Mouse (Mus musculus) G1E (cell line): ENCODE data around the gene Mapk12. TPM values are rescaled to one million over a fixed set of nuclear protein-coding genes. Genes with fewer than 3 reads are reported as not detected.
A peak's percentile ranks its signal among the peaks of the same experiment; 100 is the strongest.

Experiments
- ATAC-seq: 2 replicates; pipeline ENCODE4 v1.8.0; 2016; ENCODE audit warnings: mild to moderate bottlenecking; ENCODE audit not compliant: insufficient number of reproducible peaks, poor library complexity, low FRiP score, severe bottlenecking; ENCODE audit errors: extremely low read depth
- DNase-seq: peaks from one replicate; pipeline ENCODE4 v3.0.0; 2012; ENCODE audit warnings: low spot score
- H3K27me3 ChIP-seq: 2 replicates; pipeline ENCODE4 v1.6.1; 2012; ENCODE audit warnings: mild to moderate bottlenecking, low read length, inconsistent platforms; ENCODE audit not compliant: insufficient read depth
- H3K36me3 ChIP-seq: replicated peaks from 2 replicates; pipeline ENCODE3; 2012; ENCODE audit warnings: mild to moderate bottlenecking, inconsistent platforms
- H3K4me1 ChIP-seq: 2 replicates; pipeline ENCODE4 v1.6.1; 2012; ENCODE audit warnings: low read depth, low read length, inconsistent platforms, mixed read lengths; ENCODE audit not compliant: insufficient read depth
- H3K4me3 ChIP-seq: 2 replicates; pipeline ENCODE4 v1.5.1; 2012; ENCODE audit warnings: low read depth, mild to moderate bottlenecking, inconsistent platforms, low read length, moderate library complexity, mixed read lengths
- H3K9me3 ChIP-seq: replicated peaks from 2 replicates; pipeline ENCODE4 v1.6.1; 2012; ENCODE audit warnings: inconsistent platforms
- CTCF ChIP-seq: IDR thresholded peaks from 2 replicates; pipeline ENCODE4 v1.5.1; 2012; ENCODE audit warnings: low read depth, low read length, inconsistent platforms, mixed read lengths
- GATA1 ChIP-seq: IDR thresholded peaks from 2 replicates; pipeline ENCODE4 v1.6.1; 2012; ENCODE audit warnings: borderline replicate concordance, low read length, inconsistent platforms, mixed read lengths
- GATA2 ChIP-seq: IDR thresholded peaks from 2 replicates; pipeline ENCODE4 v1.6.1; 2012; ENCODE audit warnings: low read depth, low read length, inconsistent platforms, borderline replicate concordance
- POLR2AphosphoS5 ChIP-seq: IDR thresholded peaks from 2 replicates; pipeline ENCODE4 v1.6.1; 2012; ENCODE audit warnings: low read depth, low read length, inconsistent platforms; ENCODE audit not compliant: insufficient replicate concordance
- TAL1 ChIP-seq: conservative IDR thresholded peaks from 2 replicates; pipeline ENCODE4 v1.6.1; 2012; ENCODE audit warnings: low read depth, low read length, inconsistent platforms, mixed read lengths
- polyA plus RNA-seq: library from polyadenylated mRNA; stranded (reverse); fragments of >175 nt; gene quantifications from 2 replicates; pipeline ENCODE4 v1.2.3, GENCODE M21; 2012
- total RNA-seq, 2 experiments: library from RNA; stranded (forward) in 1 of 2; stranded (reverse) in 1 of 2; fragments of 200-1000 nt in 1 of 2; fragments of >200 nt in 1 of 2; fragmentation: Nextera tagmentation in 1 of 2; gene quantifications; 2 replicates each; pipeline ENCODE4 v1.2.3; 2014 to 2017

Mapk12 gene
- total and polyA plus RNA-seq, 3 experiments = 0.16 TPM; not detected in 2

- no peak for TF ChIP-seq POLR2AphosphoS5
- no peak for TF ChIP-seq GATA1
- TF ChIP-seq GATA2 = no peak
- peaks cover 54% of the 10 kb centered on the region for H3K36me3 ChIP-seq
- ATAC-seq = no peak
- H3K9me3 ChIP-seq = no peaks in the 10 kb centered on the region
- DNase-seq = no peak
- H3K27me3 ChIP-seq = no peaks in the 10 kb centered on the region
- H3K4me3 ChIP-seq = peak overlapping the region; percentile 78
- peaks cover 66% of the 10 kb centered on the region for H3K4me1 ChIP-seq
Measured at GRCm38 (mm10) chr15:89127364-89127940, 13.1 kb downstream of the Mapk12 start.

DNA sequence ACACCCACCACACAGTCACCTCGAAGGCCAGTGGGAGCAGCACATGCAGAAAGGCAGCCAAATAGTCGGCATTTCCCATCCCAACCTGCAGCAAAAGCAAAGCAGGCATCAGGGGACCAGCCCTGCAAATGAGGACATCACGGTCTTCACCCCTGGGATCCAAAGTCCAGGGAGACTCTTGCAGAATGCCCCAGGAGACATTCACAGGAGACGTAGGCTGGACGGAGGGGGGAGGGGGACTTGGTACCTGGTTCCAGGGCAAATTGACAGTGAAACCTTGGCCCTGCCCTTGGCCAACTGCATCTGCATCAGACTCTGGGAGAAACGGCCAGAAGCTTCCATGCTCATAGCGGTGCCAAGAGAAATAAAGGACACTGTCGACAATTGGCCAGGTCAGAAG, 13.9 kb downstream of the Mapk12 start:
- TF ChIP-seq POLR2AphosphoS5 (no peak), CTCF (no peak), TAL1 (no peak), GATA1 (no peak), GATA2 (no peak)
- ATAC-seq (no peak), DNase-seq (no peak)
- no peaks in the 10 kb centered on the region for H3K9me3 ChIP-seq
- H3K27me3 ChIP-seq = no peaks in the 10 kb centered on the region
- H3K36me3 ChIP-seq = peaks cover 55% of the 10 kb centered on the region
- H3K4me1 ChIP-seq = peaks cover 73% of the 10 kb centered on the region
- no peak overlapping the region for H3K4me3 ChIP-seq

- TF ChIP-seq GATA1 (no peak), TAL1 (no peak), CTCF (no peak), GATA2 (no peak), POLR2AphosphoS5 (no peak)
- H3K36me3 ChIP-seq = peaks cover 61% of the 10 kb centered on the region
- H3K4me1 ChIP-seq = peaks cover 74% of the 10 kb centered on the region
- DNase-seq = no peak
- H3K9me3 ChIP-seq = no peaks in the 10 kb centered on the region
- no peak overlapping the region for H3K4me3 ChIP-seq
- ATAC-seq = no peak
- H3K27me3 ChIP-seq = no peaks in the 10 kb centered on the region
Measured at GRCm38 (mm10) chr15:89125351-89125750, 15.2 kb downstream of the Mapk12 start.

DNA sequence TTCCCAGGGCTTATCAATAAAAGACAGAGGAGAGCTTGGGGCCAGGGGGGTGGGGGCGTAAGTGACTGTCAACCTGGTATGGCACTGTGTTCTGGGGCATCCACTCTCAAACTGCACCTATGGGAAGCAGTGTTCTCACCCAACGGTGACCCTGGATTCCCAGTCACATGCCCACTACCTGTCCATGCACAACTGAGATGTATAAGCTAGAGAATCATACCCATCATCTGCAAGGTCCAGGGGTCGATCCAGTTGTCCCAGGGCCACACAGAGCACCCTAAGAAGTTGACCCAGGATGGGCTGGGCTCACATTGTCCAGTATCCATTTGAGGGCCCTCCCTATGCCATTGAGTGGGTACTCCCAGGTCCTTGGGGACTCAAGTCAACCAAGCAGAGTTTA, 16.2 kb downstream of the Mapk12 start:
- ATAC-seq (no peak), DNase-seq (no peak)
- no peaks in the 10 kb centered on the region for H3K27me3 ChIP-seq
- peaks cover 72% of the 10 kb centered on the region for H3K36me3 ChIP-seq
- no peak for TF ChIP-seq CTCF
- no peak for TF ChIP-seq GATA2
- TF ChIP-seq TAL1 = no peak
- no peak for TF ChIP-seq POLR2AphosphoS5
- TF ChIP-seq GATA1 = no peak
- no peak overlapping the region for H3K4me3 ChIP-seq
- no peaks in the 10 kb centered on the region for H3K9me3 ChIP-seq
- peaks cover 79% of the 10 kb centered on the region for H3K4me1 ChIP-seq

GRCm38 (mm10) chr15:89123595-89123994, 16.9 kb downstream of the Mapk12 start:
- no peak for TF ChIP-seq GATA1
- TF ChIP-seq TAL1 = no peak
- no peak for TF ChIP-seq GATA2
- TF ChIP-seq POLR2AphosphoS5 = no peak
- no peak for TF ChIP-seq CTCF
- Histone ChIP-seq H3K4me1 (peaks cover 77% of the 10 kb centered on the region), H3K4me3 (peak overlapping the region; percentile 92; the same call in 1 of the 2 replicates)

GRCm38 (mm10) chr15:89122649-89123366, 17.7 kb downstream of the Mapk12 start, which contains the start of gene Tubgcp6:
Gene Tubgcp6 (minus strand): TSS chr15:89123112.
- Histone ChIP-seq H3K27me3 (no peaks in the 10 kb centered on the region), H3K9me3 (no peaks in the 10 kb centered on the region), H3K36me3 (peaks cover 86% of the 10 kb centered on the region), H3K4me3 (peak within 1 kb of the TSS; percentile 92), H3K4me1 (peaks cover 70% of the 10 kb centered on the region)
- DNase-seq (peak; percentile 98), ATAC-seq (peak; percentile 72)
- TF ChIP-seq GATA2 = no peak
- no peak for TF ChIP-seq GATA1

More at GRCm38 (mm10) chr15:89123595-89123994, 16.9 kb downstream of the Mapk12 start:
- Histone ChIP-seq H3K36me3 (peaks cover 78% of the 10 kb centered on the region), H3K9me3 (no peaks in the 10 kb centered on the region), H3K27me3 (no peaks in the 10 kb centered on the region)
- ATAC-seq = no peak
- DNase-seq = no peak
